Mouse (Mus musculus): Measurements from ENCODE around the gene Platr17. TPM values are rescaled to one million over a fixed set of nuclear protein-coding genes. Genes with fewer than 3 reads are reported as not detected.

The Platr17 gene
- polyA plus RNA-seq (2014; fragmentation: Illumina TruSeq; extraction: RNeasy Lipid Tissue Mini Kit (QIAGEN cat#74804); ENCODE audit: low read depth, low replicate concordance): not detected

DNA sequence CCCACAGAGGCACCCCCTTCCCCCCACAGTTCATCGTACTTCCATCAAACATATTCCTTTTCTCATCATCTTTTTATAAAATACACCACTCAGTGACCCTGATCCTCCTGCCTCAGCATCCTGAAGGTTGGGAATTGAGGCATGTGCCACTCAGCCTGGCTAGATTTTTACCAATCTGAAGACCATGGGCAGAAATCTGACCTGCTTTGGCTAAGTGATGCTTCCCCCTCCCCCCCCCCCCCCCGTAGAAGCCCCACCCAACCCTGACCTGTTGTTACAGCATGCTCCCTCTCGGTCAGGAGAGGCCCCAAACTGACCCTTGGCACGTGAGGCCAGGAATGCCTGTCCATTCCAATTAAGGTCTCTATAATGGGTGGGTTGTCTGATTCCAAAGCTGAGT is at the start of gene Platr17:
Gene Platr17 (plus strand): TSS at position 301 of the 400 bp plus-strand sequence.

GRCm38 (mm10) chr17:33873537-33873936 is 31.4 kb upstream of the Platr17 start, which contains the start of gene Gm7029:
TSS of gene Gm7029 (plus strand) at chr17:33873837.

GRCm38 (mm10) chr17:33890533-33891059 is 14.3 kb upstream of the Platr17 start, which contains the start of gene Kifc1:
TSS of gene Kifc1 (minus strand) at chr17:33890661.

DNA sequence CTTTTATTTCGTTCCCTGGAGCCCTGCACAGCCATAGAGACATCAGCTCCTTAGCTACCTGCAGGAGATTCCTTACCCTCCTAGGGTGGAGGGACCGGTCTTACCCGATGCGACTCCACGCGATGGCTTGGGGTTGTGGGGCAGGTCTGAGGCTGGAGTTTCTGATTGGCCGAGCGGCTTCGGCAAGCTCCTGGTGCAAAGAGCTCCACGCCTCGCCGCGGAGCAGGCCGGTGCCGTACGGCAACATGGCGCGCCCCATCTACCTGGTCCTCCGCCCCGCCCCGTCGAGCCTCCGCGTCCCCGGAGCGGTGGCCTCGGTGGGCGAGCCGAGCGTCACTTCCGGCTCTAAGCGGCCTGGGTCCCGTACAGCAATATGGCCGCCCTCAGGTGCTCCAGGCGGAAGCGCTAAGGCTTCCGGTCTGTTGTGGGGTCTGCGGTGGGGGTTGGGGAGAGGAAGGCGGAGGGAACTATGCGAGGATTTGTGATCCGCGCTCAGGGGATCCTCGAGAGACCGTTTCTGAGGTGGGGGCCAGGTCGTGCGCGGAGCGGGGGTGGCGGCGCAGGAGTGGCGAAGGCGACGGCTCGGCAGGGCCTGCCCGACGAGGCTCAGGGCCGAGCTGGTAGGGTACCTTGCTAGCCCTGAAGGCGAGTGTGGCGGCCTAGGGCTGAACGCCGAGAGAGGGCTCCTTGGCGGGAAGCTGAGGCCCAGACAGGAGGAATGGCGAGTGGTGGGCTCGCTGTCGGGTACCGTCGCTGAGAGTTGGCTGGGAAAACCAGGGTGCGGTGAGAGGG is 4.3 kb downstream of the Platr17 start, which contains the start of gene Daxx:
Gene Daxx (plus strand): TSS at position 338 of the 792 bp plus-strand sequence.

DNA sequence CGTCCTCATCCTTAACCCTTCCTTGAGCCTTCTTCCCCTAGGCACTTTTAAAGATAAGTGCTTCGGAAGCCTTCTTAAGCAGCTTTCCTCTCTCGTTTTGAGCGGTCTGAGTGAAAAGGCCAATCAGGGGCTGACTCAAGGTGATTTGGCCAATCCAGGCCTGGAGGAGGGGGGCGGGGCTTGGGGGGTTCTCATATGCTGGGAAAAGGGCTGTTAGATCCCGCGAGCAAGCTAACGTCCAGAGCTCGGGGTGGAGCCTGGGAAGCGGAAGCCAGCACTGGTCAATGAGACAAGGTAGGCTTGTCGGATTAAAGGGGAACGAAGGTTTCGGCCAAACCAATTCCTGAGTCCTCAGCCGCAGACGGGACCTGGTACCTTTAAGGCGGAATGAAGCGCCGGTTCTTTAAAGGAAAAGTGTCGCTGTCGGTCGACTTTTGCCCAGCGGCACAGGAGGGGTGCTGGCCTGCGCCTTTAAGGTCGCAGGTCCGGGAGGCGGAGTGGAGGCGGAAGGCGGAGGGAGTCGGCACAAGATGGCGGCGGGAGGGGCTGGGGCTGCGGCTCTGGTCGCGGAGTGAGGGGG is 10.8 kb downstream of the Platr17 start, which contains the start of the genes Tapbp and Zbtb22:
Gene Tapbp (plus strand): TSS at position 229 of the 580 bp plus-strand sequence.
Gene Zbtb22 (plus strand): TSS at position 234 of the 580 bp plus-strand sequence.

GRCm38 (mm10) chr17:33929371-33930279 is 24.7 kb downstream of the Platr17 start, which contains the start of gene Rgl2:
TSS of gene Rgl2 (plus strand) at chr17:33929543.

DNA sequence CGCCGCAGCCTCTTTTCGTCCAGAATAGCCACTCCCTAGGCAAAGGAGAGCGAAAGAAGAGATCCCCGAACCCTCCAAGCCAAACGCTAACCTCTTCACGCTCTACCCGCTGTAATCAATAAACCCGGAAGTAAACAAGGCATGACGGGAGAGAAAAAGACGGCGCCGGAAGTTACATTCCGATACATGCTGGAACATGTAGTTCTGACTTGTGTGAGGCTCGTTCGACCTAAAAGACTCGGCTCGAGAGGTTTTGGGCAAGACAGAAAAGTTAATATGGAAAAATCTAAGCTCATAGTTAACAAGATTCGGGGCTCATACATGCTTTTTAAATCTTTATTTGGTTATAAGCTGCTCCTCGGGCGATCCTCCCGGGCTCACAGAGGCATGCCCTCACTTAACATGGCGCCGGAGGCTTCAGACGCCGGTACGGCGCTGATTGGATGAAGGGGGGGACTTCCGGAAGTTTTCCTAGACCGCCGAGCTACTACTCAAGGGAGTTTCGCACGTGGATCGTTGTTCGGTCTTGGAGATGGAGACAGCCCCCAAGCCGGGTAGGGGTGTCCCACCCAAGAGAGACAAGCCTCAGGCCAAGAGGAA is 35.4 kb downstream of the Platr17 start, which contains the start of the genes Pfdn6 and Wdr46:
Gene Pfdn6 (minus strand): TSS at position 138 of the 600 bp plus-strand sequence.
Gene Wdr46 (plus strand): TSS at position 455 of the 600 bp plus-strand sequence.

GRCm38 (mm10) chr17:33951021-33951946 is 46.3 kb downstream of the Platr17 start, which contains the start of gene B3galt4:
TSS of gene B3galt4 (minus strand) at chr17:33951488.

GRCm38 (mm10) chr17:33955555-33956214 is 50.8 kb downstream of the Platr17 start, which contains the start of the genes Vps52 and Rps18:
TSS of gene Vps52 (plus strand) at chr17:33955812.
TSS of gene Rps18 (minus strand) at chr17:33956001.

Other genes with a start within 250 kb of the Platr17 start
- gene Hnrnpm, start 218.3 kb upstream of the Platr17 start, polyA plus RNA-seq (2014; fragmentation: Illumina TruSeq; extraction: RNeasy Lipid Tissue Mini Kit (QIAGEN cat#74804); ENCODE audit: low read depth, low replicate concordance): 128 TPM
- gene March2, start 186.5 kb upstream of the Platr17 start, polyA plus RNA-seq (2014; fragmentation: Illumina TruSeq; extraction: RNeasy Lipid Tissue Mini Kit (QIAGEN cat#74804); ENCODE audit: low read depth, low replicate concordance): 86.5 TPM
- 136 TPM for gene Rab11b, start 144.6 kb upstream of the Platr17 start, polyA plus RNA-seq (2014; fragmentation: Illumina TruSeq; extraction: RNeasy Lipid Tissue Mini Kit (QIAGEN cat#74804); ENCODE audit: low read depth, low replicate concordance)
- gene Angptl4, start 123.3 kb upstream of the Platr17 start, polyA plus RNA-seq (2014; fragmentation: Illumina TruSeq; extraction: RNeasy Lipid Tissue Mini Kit (QIAGEN cat#74804); ENCODE audit: low read depth, low replicate concordance): 245 TPM
- gene Kank3, start 94.6 kb upstream of the Platr17 start, polyA plus RNA-seq (2014; fragmentation: Illumina TruSeq; extraction: RNeasy Lipid Tissue Mini Kit (QIAGEN cat#74804); ENCODE audit: low read depth, low replicate concordance): 91.1 TPM
- gene Rps28, start 80.6 kb upstream of the Platr17 start, polyA plus RNA-seq (2014; fragmentation: Illumina TruSeq; extraction: RNeasy Lipid Tissue Mini Kit (QIAGEN cat#74804); ENCODE audit: low read depth, low replicate concordance): 1,499 TPM
- gene Ndufa7, start 80.6 kb upstream of the Platr17 start, polyA plus RNA-seq (2014; fragmentation: Illumina TruSeq; extraction: RNeasy Lipid Tissue Mini Kit (QIAGEN cat#74804); ENCODE audit: low read depth, low replicate concordance): 425 TPM
- gene Cd320, start 62.0 kb upstream of the Platr17 start, polyA plus RNA-seq (2014; fragmentation: Illumina TruSeq; extraction: RNeasy Lipid Tissue Mini Kit (QIAGEN cat#74804); ENCODE audit: low read depth, low replicate concordance): 72.7 TPM
- not detected for gene Gm7029, start 31.3 kb upstream of the Platr17 start, polyA plus RNA-seq (2014; fragmentation: Illumina TruSeq; extraction: RNeasy Lipid Tissue Mini Kit (QIAGEN cat#74804); ENCODE audit: low read depth, low replicate concordance)
- gene Kifc1, start 14.5 kb upstream of the Platr17 start, polyA plus RNA-seq (2014; fragmentation: Illumina TruSeq; extraction: RNeasy Lipid Tissue Mini Kit (QIAGEN cat#74804); ENCODE audit: low read depth, low replicate concordance): 1.9 TPM
- 29.2 TPM for gene Daxx, start 4.3 kb downstream of the Platr17 start, polyA plus RNA-seq (2014; fragmentation: Illumina TruSeq; extraction: RNeasy Lipid Tissue Mini Kit (QIAGEN cat#74804); ENCODE audit: low read depth, low replicate concordance)
- gene Tapbp, start 10.8 kb downstream of the Platr17 start, polyA plus RNA-seq (2014; fragmentation: Illumina TruSeq; extraction: RNeasy Lipid Tissue Mini Kit (QIAGEN cat#74804); ENCODE audit: low read depth, low replicate concordance): 147 TPM
- 25.1 TPM for gene Zbtb22, start 10.8 kb downstream of the Platr17 start, polyA plus RNA-seq (2014; fragmentation: Illumina TruSeq; extraction: RNeasy Lipid Tissue Mini Kit (QIAGEN cat#74804); ENCODE audit: low read depth, low replicate concordance)
- gene Rgl2, start 24.4 kb downstream of the Platr17 start, polyA plus RNA-seq (2014; fragmentation: Illumina TruSeq; extraction: RNeasy Lipid Tissue Mini Kit (QIAGEN cat#74804); ENCODE audit: low read depth, low replicate concordance): 66.6 TPM
- gene Pfdn6, start 35.2 kb downstream of the Platr17 start, polyA plus RNA-seq (2014; fragmentation: Illumina TruSeq; extraction: RNeasy Lipid Tissue Mini Kit (QIAGEN cat#74804); ENCODE audit: low read depth, low replicate concordance): 70.9 TPM
- gene Wdr46, start 35.5 kb downstream of the Platr17 start, polyA plus RNA-seq (2014; fragmentation: Illumina TruSeq; extraction: RNeasy Lipid Tissue Mini Kit (QIAGEN cat#74804); ENCODE audit: low read depth, low replicate concordance): 14.0 TPM
- gene B3galt4, start 46.4 kb downstream of the Platr17 start, polyA plus RNA-seq (2014; fragmentation: Illumina TruSeq; extraction: RNeasy Lipid Tissue Mini Kit (QIAGEN cat#74804); ENCODE audit: low read depth, low replicate concordance): 5.6 TPM
- gene Vps52, start 50.7 kb downstream of the Platr17 start, polyA plus RNA-seq (2014; fragmentation: Illumina TruSeq; extraction: RNeasy Lipid Tissue Mini Kit (QIAGEN cat#74804); ENCODE audit: low read depth, low replicate concordance): 36.0 TPM
- 1,863 TPM for gene Rps18, start 50.9 kb downstream of the Platr17 start, polyA plus RNA-seq (2014; fragmentation: Illumina TruSeq; extraction: RNeasy Lipid Tissue Mini Kit (QIAGEN cat#74804); ENCODE audit: low read depth, low replicate concordance)
- gene H2-K1, start 95.2 kb downstream of the Platr17 start, polyA plus RNA-seq (2014; fragmentation: Illumina TruSeq; extraction: RNeasy Lipid Tissue Mini Kit (QIAGEN cat#74804); ENCODE audit: low read depth, low replicate concordance): 1,539 TPM
- gene Ring1, start 119.5 kb downstream of the Platr17 start, polyA plus RNA-seq (2014; fragmentation: Illumina TruSeq; extraction: RNeasy Lipid Tissue Mini Kit (QIAGEN cat#74804); ENCODE audit: low read depth, low replicate concordance): 30.7 TPM
- 92.5 TPM for gene H2-Ke6, start 122.9 kb downstream of the Platr17 start, polyA plus RNA-seq (2014; fragmentation: Illumina TruSeq; extraction: RNeasy Lipid Tissue Mini Kit (QIAGEN cat#74804); ENCODE audit: low read depth, low replicate concordance)
- 158 TPM for gene Slc39a7, start 126.5 kb downstream of the Platr17 start, polyA plus RNA-seq (2014; fragmentation: Illumina TruSeq; extraction: RNeasy Lipid Tissue Mini Kit (QIAGEN cat#74804); ENCODE audit: low read depth, low replicate concordance)
- gene Rxrb, start 126.7 kb downstream of the Platr17 start, polyA plus RNA-seq (2014; fragmentation: Illumina TruSeq; extraction: RNeasy Lipid Tissue Mini Kit (QIAGEN cat#74804); ENCODE audit: low read depth, low replicate concordance): 38.6 TPM
- gene Col11a2, start 134.3 kb downstream of the Platr17 start, polyA plus RNA-seq (2014; fragmentation: Illumina TruSeq; extraction: RNeasy Lipid Tissue Mini Kit (QIAGEN cat#74804); ENCODE audit: low read depth, low replicate concordance): 1.0 TPM
- gene H2-Oa, start 187.2 kb downstream of the Platr17 start, polyA plus RNA-seq (2014; fragmentation: Illumina TruSeq; extraction: RNeasy Lipid Tissue Mini Kit (QIAGEN cat#74804); ENCODE audit: low read depth, low replicate concordance): 1.3 TPM
- gene H2-DMa, start 214.4 kb downstream of the Platr17 start, polyA plus RNA-seq (2014; fragmentation: Illumina TruSeq; extraction: RNeasy Lipid Tissue Mini Kit (QIAGEN cat#74804); ENCODE audit: low read depth, low replicate concordance): 48.1 TPM
- gene Brd2, start 217.5 kb downstream of the Platr17 start, polyA plus RNA-seq (2014; fragmentation: Illumina TruSeq; extraction: RNeasy Lipid Tissue Mini Kit (QIAGEN cat#74804); ENCODE audit: low read depth, low replicate concordance): 137 TPM
- gene H2-DMb2, start 238.2 kb downstream of the Platr17 start, polyA plus RNA-seq (2014; fragmentation: Illumina TruSeq; extraction: RNeasy Lipid Tissue Mini Kit (QIAGEN cat#74804); ENCODE audit: low read depth, low replicate concordance): 44.6 TPM
- gene H2-DMb1, start 247.9 kb downstream of the Platr17 start, polyA plus RNA-seq (2014; fragmentation: Illumina TruSeq; extraction: RNeasy Lipid Tissue Mini Kit (QIAGEN cat#74804); ENCODE audit: low read depth, low replicate concordance): 43.1 TPM